Mouse (Mus musculus) embryo, embryonic 11.5 days (tissue): ENCODE results near the gene Gm595.

Experiments
- DNase-seq: peaks from one replicate; pipeline ENCODE4 v3.0.0-alpha.2; 2012; ENCODE audit warnings: low read depth, low spot score

Gm595 gene

GRCm38 (mm10) chrX:48877613-48878012 is at the start of gene Gm595:
Gm595 (minus strand) TSS chrX:48877713.
- no peak for DNase-seq

GRCm38 (mm10) chrX:48908421-48908820 is 30.9 kb upstream of the Gm595 start:
- no peak for DNase-seq

GRCm38 (mm10) chrX:48903744-48904143 is 26.2 kb upstream of the Gm595 start:
- no peak for DNase-seq

GRCm38 (mm10) chrX:48899555-48899954 is 22.0 kb upstream of the Gm595 start:
- DNase-seq: no peak

GRCm38 (mm10) chrX:48896803-48897202 is 19.3 kb upstream of the Gm595 start:
- DNase-seq: no peak

- no peak for DNase-seq
Measured at GRCm38 (mm10) chrX:48893946-48894345, 16.4 kb upstream of the Gm595 start.

GRCm38 (mm10) chrX:48890259-48890658 is 12.7 kb upstream of the Gm595 start:
- no peak for DNase-seq

GRCm38 (mm10) chrX:48884615-48885014 is 7.1 kb upstream of the Gm595 start:
- DNase-seq: no peak
